Mouse (Mus musculus) CH12F3 (cell line): ENCODE measurements around the gene Foxb2.

Experiments used
- in situ Hi-C: fragments of 300-500 bp; cut with MboI; formaldehyde crosslinking; loops from 2 replicates; pipeline ENCODE4 v1.14.3; 2020; ENCODE audit warnings: low sequenced_read_pairs

Foxb2 gene

DNA sequence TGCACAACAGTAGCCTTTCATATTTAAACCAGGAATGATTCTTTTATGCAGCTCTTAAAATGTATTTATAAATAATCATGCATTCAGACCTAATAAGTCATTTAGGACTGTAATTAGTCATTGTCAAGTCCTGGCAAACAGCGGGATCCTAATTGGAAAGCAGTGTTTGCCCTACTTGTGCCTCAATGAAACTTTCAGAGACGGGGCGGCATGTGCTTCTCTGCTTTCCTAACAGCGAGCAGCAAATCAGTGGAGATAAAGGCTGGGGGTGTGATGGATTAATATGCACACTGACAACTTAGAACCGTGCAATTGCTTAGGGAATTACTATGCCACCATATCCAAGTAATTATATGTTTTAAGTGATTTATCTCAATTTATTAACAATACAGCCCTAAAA, 48.4 kb downstream of the Foxb2 start:
- in situ Hi-C loops: no loop called here
